Mouse (Mus musculus) C2C12 (cell line): ENCODE data around the gene Mars2. TPM values are rescaled to one million over a fixed set of nuclear protein-coding genes. Genes with fewer than 3 reads are reported as not detected.

Experiments
- H3K27me3 ChIP-seq: one replicate; pipeline ENCODE4 v1.6.1; 2011; ENCODE audit not compliant: control insufficient read depth, insufficient read depth, insufficient read length
- H3K36me3 ChIP-seq: one replicate; pipeline ENCODE4 v1.6.1; 2011; ENCODE audit not compliant: control insufficient read depth, insufficient read depth
- H3K4me3 ChIP-seq: one replicate; pipeline ENCODE4 v1.5.1; 2011; ENCODE audit warnings: mild to moderate bottlenecking, control low read depth; ENCODE audit not compliant: poor library complexity, insufficient read depth, severe bottlenecking
- H3K79me2 ChIP-seq: one replicate; pipeline ENCODE4 v1.6.1; 2011; ENCODE audit not compliant: control insufficient read depth, insufficient read depth
- H3K79me3 ChIP-seq: one replicate; pipeline ENCODE4 v1.6.1; 2011; ENCODE audit warnings: low read depth, control low read depth
- H3ac ChIP-seq: one replicate; pipeline ENCODE3; 2011; ENCODE audit warnings: low read depth; ENCODE audit not compliant: control insufficient read depth, insufficient read length
- CEBPB ChIP-seq: IDR thresholded peaks from one replicate; pipeline ENCODE4 v1.6.1; 2011; ENCODE audit warnings: low read depth, mild to moderate bottlenecking, control low read depth, moderate library complexity
- CTCF ChIP-seq: IDR thresholded peaks from one replicate; pipeline ENCODE4 v1.5.1; 2011; ENCODE audit not compliant: control insufficient read depth, insufficient read depth, insufficient read length
- FOSL1 ChIP-seq: IDR thresholded peaks from one replicate; pipeline ENCODE4 v1.8.0; 2011; ENCODE audit warnings: mild to moderate bottlenecking, low read length; ENCODE audit not compliant: poor library complexity, insufficient read depth, severe bottlenecking
- MAX ChIP-seq: IDR thresholded peaks from one replicate; pipeline ENCODE4 v1.6.1; 2011; ENCODE audit warnings: mild to moderate bottlenecking, control low read depth
- MYOD1 ChIP-seq: IDR thresholded peaks from one replicate; pipeline ENCODE4 v1.6.1; 2011; ENCODE audit warnings: low read depth; ENCODE audit not compliant: control insufficient read depth, insufficient read length
- MYOG ChIP-seq: IDR thresholded peaks from one replicate; pipeline ENCODE4 v1.6.1; 2011; ENCODE audit not compliant: control insufficient read depth, insufficient read length; ENCODE audit errors: extremely low read depth
- USF1 ChIP-seq: IDR thresholded peaks from one replicate; pipeline ENCODE4 v1.6.1; 2011; ENCODE audit warnings: low read depth, mild to moderate bottlenecking, control low read depth, moderate library complexity
- polyA plus RNA-seq: library from polyadenylated mRNA; unstranded; fragments of >200 nt; fragmentation: generic; extraction: Trizol; gene quantifications from one replicate; pipeline ENCODE4 v1.2.1, GENCODE M21; 2012; ENCODE audit warnings: missing spikeins

The Mars2 gene
- polyA plus RNA-seq, 1 experiment: 1.8 TPM

- H3K79me2 ChIP-seq: no peaks in the 10 kb centered on the region
- peaks cover 8% of the 10 kb centered on the region for H3K36me3 ChIP-seq
- H3ac ChIP-seq: no peak overlapping the region
- H3K4me3 ChIP-seq: no peak overlapping the region
- TF ChIP-seq MYOD1 (no peak), CEBPB (no peak), USF1 (no peak), CTCF (no peak), MYOG (no peak), MAX (no peak), FOSL1 (no peak)
- no peaks in the 10 kb centered on the region for H3K27me3 ChIP-seq
- H3K79me3 ChIP-seq: no peaks in the 10 kb centered on the region
Observed at GRCm38 (mm10) chr1:55210202-55210965, 26.6 kb upstream of the Mars2 start.

GRCm38 (mm10) chr1:55211081-55211480 is 25.9 kb upstream of the Mars2 start:
- H3K79me2 ChIP-seq: no peaks in the 10 kb centered on the region
- peaks cover 8% of the 10 kb centered on the region for H3K36me3 ChIP-seq
- H3K79me3 ChIP-seq: no peaks in the 10 kb centered on the region
- no peak for TF ChIP-seq USF1
- TF ChIP-seq FOSL1: no peak
- no peak for TF ChIP-seq MAX
- no peak for TF ChIP-seq CEBPB
- TF ChIP-seq CTCF: no peak
- no peak for TF ChIP-seq MYOD1
- no peak for TF ChIP-seq MYOG
- H3ac ChIP-seq: no peak overlapping the region
- no peak overlapping the region for H3K4me3 ChIP-seq
- no peaks in the 10 kb centered on the region for H3K27me3 ChIP-seq

GRCm38 (mm10) chr1:55212771-55213170 is 24.2 kb upstream of the Mars2 start:
- TF ChIP-seq FOSL1 (no peak), CTCF (no peak), CEBPB (no peak), USF1 (no peak), MAX (no peak), MYOG (no peak), MYOD1 (no peak)
- Histone ChIP-seq H3K36me3 (peaks cover 8% of the 10 kb centered on the region), H3K79me2 (no peaks in the 10 kb centered on the region)

GRCm38 (mm10) chr1:55213475-55213874 is 23.5 kb upstream of the Mars2 start:
- no peak for TF ChIP-seq CEBPB
- no peak for TF ChIP-seq CTCF
- TF ChIP-seq USF1: no peak
- no peak for TF ChIP-seq MYOG
- TF ChIP-seq MAX: no peak
- no peak for TF ChIP-seq FOSL1
- no peak for TF ChIP-seq MYOD1
- no peaks in the 10 kb centered on the region for H3K27me3 ChIP-seq
- H3K79me2 ChIP-seq: no peaks in the 10 kb centered on the region
- peaks cover 8% of the 10 kb centered on the region for H3K36me3 ChIP-seq
- no peak overlapping the region for H3K4me3 ChIP-seq
- no peaks in the 10 kb centered on the region for H3K79me3 ChIP-seq
- H3ac ChIP-seq: no peak overlapping the region

More at GRCm38 (mm10) chr1:55212771-55213170, 24.2 kb upstream of the Mars2 start:
- no peak overlapping the region for H3K4me3 ChIP-seq
- H3K27me3 ChIP-seq: no peaks in the 10 kb centered on the region
- no peak overlapping the region for H3ac ChIP-seq
- no peaks in the 10 kb centered on the region for H3K79me3 ChIP-seq

GRCm38 (mm10) chr1:55213936-55214335 is 23.0 kb upstream of the Mars2 start:
- Histone ChIP-seq H3K27me3 (no peaks in the 10 kb centered on the region), H3K79me2 (no peaks in the 10 kb centered on the region), H3ac (no peak overlapping the region), H3K36me3 (peaks cover 8% of the 10 kb centered on the region), H3K4me3 (no peak overlapping the region), H3K79me3 (no peaks in the 10 kb centered on the region)
- TF ChIP-seq MYOD1: no peak
- TF ChIP-seq USF1: no peak
- no peak for TF ChIP-seq FOSL1
- no peak for TF ChIP-seq MYOG
- TF ChIP-seq MAX: no peak
- TF ChIP-seq CEBPB: no peak
- TF ChIP-seq CTCF: no peak

GRCm38 (mm10) chr1:55215185-55215813 is 21.7 kb upstream of the Mars2 start:
- Histone ChIP-seq H3K36me3 (peaks cover 8% of the 10 kb centered on the region), H3K79me3 (no peaks in the 10 kb centered on the region), H3ac (no peak overlapping the region), H3K4me3 (no peak overlapping the region), H3K79me2 (no peaks in the 10 kb centered on the region), H3K27me3 (no peaks in the 10 kb centered on the region)
- TF ChIP-seq MYOD1 (no peak), MYOG (no peak), CEBPB (no peak), FOSL1 (no peak), MAX (no peak), USF1 (no peak), CTCF (no peak)
